Mouse (Mus musculus): ENCODE data around the gene Lsm6.

The Lsm6 gene

GRCm38 (mm10) chr8:78807283-78807682 is 13.7 kb downstream of the Lsm6 start:
- in situ Hi-C loops (cut with MboI, MseI) = no loop called here

- in situ Hi-C loops (cut with MboI, MseI) = no loop called here
These were observed 14.9 kb downstream of the Lsm6 start for GRCm38 (mm10) chr8:78806006-78806405.

- in situ Hi-C loops (cut with MboI, MseI) = no loop called here
These were observed 19.7 kb downstream of the Lsm6 start for GRCm38 (mm10) chr8:78801201-78801600.

- in situ Hi-C loops (cut with MboI, MseI) = no loop called here
These were observed 22.3 kb downstream of the Lsm6 start for GRCm38 (mm10) chr8:78798671-78799070.

GRCm38 (mm10) chr8:78797985-78798384 is 23.0 kb downstream of the Lsm6 start:
- in situ Hi-C loops (cut with MboI, MseI) = no loop called here

GRCm38 (mm10) chr8:78793231-78793630 is 27.7 kb downstream of the Lsm6 start:
- in situ Hi-C loops (cut with MboI, MseI) = no loop called here

GRCm38 (mm10) chr8:78776816-78777215 is 44.1 kb downstream of the Lsm6 start:
- in situ Hi-C loops (cut with MboI, MseI) = no loop called here

GRCm38 (mm10) chr8:78771256-78771655 is 49.7 kb downstream of the Lsm6 start:
- in situ Hi-C loops (cut with MboI, MseI) = no loop called here

GRCm38 (mm10) chr8:78770584-78770983 is 50.4 kb downstream of the Lsm6 start:
- in situ Hi-C loops (cut with MboI, MseI) = no loop called here

- in situ Hi-C loops (cut with MboI, MseI) = no loop called here
These were observed 55.4 kb downstream of the Lsm6 start for GRCm38 (mm10) chr8:78765556-78765955.

GRCm38 (mm10) chr8:78764976-78765375 is 56.0 kb downstream of the Lsm6 start:
- in situ Hi-C loops (cut with MboI, MseI) = no loop called here

- in situ Hi-C loops (cut with MboI, MseI) = no loop called here
These were observed 61.8 kb downstream of the Lsm6 start for GRCm38 (mm10) chr8:78759139-78759538.

GRCm38 (mm10) chr8:78754986-78755385 is 66.0 kb downstream of the Lsm6 start:
- in situ Hi-C loops (cut with MboI, MseI) = no loop called here

Data from T-helper 17 cell (primary cell).